Mouse (Mus musculus) liver, embryonic 11.5 days (tissue): ENCODE measurements around the gene Irak3. TPM values are rescaled to one million over a fixed set of nuclear protein-coding genes. Genes with fewer than 3 reads are reported as not detected.

Experiments used
- ATAC-seq: fragments of 200-750 bp; cut with Nextera tagmentation; replicated peaks from 2 replicates; pipeline ENCODE4 v1.8.0; 2017; ENCODE audit warnings: moderate number of reproducible peaks, mild to moderate bottlenecking, moderate TSS enrichment, moderate library complexity; ENCODE audit not compliant: low FRiP score
- DNase-seq: peaks from one replicate; pipeline ENCODE4 v3.0.0-alpha.2; 2017; ENCODE audit warnings: low spot score
- H3K27ac ChIP-seq: fragments of 300-500 bp; sonication (generic); 2 replicates; pipeline ENCODE4 v1.5.1; 2014; ENCODE audit warnings: mild to moderate bottlenecking, low read depth, low read length, control low read depth
- H3K27me3 ChIP-seq: fragments of 300-500 bp; sonication (generic); replicated peaks from 2 replicates; pipeline ENCODE4 v1.6.1; 2014; ENCODE audit warnings: low read length, mixed read lengths; ENCODE audit not compliant: control insufficient read depth, insufficient read depth
- H3K36me3 ChIP-seq: fragments of 300-500 bp; sonication (generic); 2 replicates; pipeline ENCODE4 v1.6.1; 2014; ENCODE audit warnings: mild to moderate bottlenecking, low read length, moderate library complexity, mixed read lengths; ENCODE audit not compliant: control insufficient read depth, insufficient read depth
- H3K4me1 ChIP-seq: fragments of 300-500 bp; sonication (generic); replicated peaks from 2 replicates; pipeline ENCODE4 v1.6.1; 2014; ENCODE audit warnings: low read length, mixed read lengths; ENCODE audit not compliant: control insufficient read depth, insufficient read depth
- H3K4me2 ChIP-seq: fragments of 300-500 bp; sonication (generic); 2 replicates; pipeline ENCODE4 v1.6.1; 2014; ENCODE audit warnings: mild to moderate bottlenecking, control low read depth, moderate library complexity
- H3K4me3 ChIP-seq: fragments of 300-500 bp; sonication (generic); 2 replicates; pipeline ENCODE4 v1.5.1; 2014; ENCODE audit warnings: low read depth, low read length, control low read depth
- H3K9ac ChIP-seq: fragments of 300-500 bp; sonication (generic); 2 replicates; pipeline ENCODE4 v1.6.1; 2014; ENCODE audit warnings: low read depth, low read length, control low read depth
- H3K9me3 ChIP-seq: fragments of 300-500 bp; sonication (generic); 2 replicates; pipeline ENCODE4 v1.6.1; 2016; ENCODE audit warnings: low read length, inconsistent platforms, mixed read lengths; ENCODE audit not compliant: control insufficient read depth
- WGBS: fragments of 180-500 bp; shearing (Covaris S2); extraction: QIAGEN DNeasy Blood & Tissue Kit; methylation state at CpG from one replicate; pipeline ENCODE4 v1.1.7; 2014; 5-methylcytosine and 5-hydroxymethylcytosine counted together
- polyA plus RNA-seq: library from polyadenylated mRNA; unstranded; fragments of >200 nt; fragmentation: Nextera tagmentation; extraction: Ambion mirVana; gene quantifications from 2 replicates; pipeline ENCODE4 v1.2.1, GENCODE M21; 2014

Irak3 gene
- polyA plus RNA-seq, 1 experiment from 2014 or later: 0.67 TPM

GRCm38 (mm10) chr10:120112507-120113396 is 89.2 kb downstream of the Irak3 start, which contains the start of gene Helb:
Gene Helb, minus strand, starts transcription at chr10:120112987.
- Histone ChIP-seq H3K4me2 (peak within 1 kb of the TSS; percentile 81), H3K9me3 (no peaks in the 10 kb centered on the region), H3K27ac (peak within 1 kb of the TSS; percentile 94), H3K9ac (peak within 1 kb of the TSS; percentile 81), H3K27me3 (no peaks in the 10 kb centered on the region), H3K4me3 (peak within 1 kb of the TSS; percentile 72), H3K36me3 (no peaks in the 10 kb centered on the region; the same call in 1 of the 2 replicates), H3K4me1 (peaks cover 4% of the 10 kb centered on the region; the same call in 1 of the 2 replicates)
- DNase-seq (peak; percentile 99), ATAC-seq (peak; percentile 99)
- 1% methylated on average over 55 of the region's 55 CpGs for WGBS

DNA sequence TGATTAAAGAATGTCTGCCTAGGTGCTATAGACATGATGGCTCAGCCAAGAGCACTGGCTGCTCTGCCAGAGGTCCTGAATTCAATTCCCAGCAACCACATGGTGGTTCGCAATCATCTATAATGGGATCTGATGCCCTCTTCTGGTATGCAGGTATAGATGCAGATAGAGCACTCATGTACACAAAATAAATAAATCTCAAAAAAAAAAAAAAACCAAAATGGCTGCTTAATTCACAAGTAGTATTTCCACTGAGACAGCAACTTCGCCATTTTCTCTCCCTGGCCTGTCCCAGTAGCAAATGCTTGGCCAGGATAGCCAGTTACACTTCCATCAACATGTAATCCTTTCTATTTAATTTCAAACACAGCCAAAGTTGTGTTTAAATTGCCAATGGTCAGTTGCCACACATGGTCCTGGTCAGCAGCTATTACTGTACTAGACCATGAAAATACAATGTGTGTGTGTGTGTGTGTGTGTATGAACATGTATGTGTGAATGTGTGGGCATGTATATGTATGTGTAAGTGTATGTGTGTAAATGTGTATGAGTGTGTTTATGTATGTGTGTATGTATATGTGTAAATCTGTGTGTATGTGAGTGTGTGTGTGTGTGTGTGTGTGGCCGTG is 90.1 kb downstream of the Irak3 start:
- Histone ChIP-seq H3K36me3 (no peaks in the 10 kb centered on the region; the same call in 1 of the 2 replicates), H3K9me3 (no peaks in the 10 kb centered on the region), H3K4me1 (peaks cover 4% of the 10 kb centered on the region; the same call in 1 of the 2 replicates), H3K27me3 (no peaks in the 10 kb centered on the region), H3K4me3 (peak overlapping the region; percentile 72), H3K9ac (peak overlapping the region; percentile 81), H3K4me2 (peak overlapping the region; percentile 81), H3K27ac (peak overlapping the region; percentile 94)
- WGBS: 67% methylated on average over 3 of the region's 3 CpGs
- ATAC-seq (no peak), DNase-seq (no peak)

DNA sequence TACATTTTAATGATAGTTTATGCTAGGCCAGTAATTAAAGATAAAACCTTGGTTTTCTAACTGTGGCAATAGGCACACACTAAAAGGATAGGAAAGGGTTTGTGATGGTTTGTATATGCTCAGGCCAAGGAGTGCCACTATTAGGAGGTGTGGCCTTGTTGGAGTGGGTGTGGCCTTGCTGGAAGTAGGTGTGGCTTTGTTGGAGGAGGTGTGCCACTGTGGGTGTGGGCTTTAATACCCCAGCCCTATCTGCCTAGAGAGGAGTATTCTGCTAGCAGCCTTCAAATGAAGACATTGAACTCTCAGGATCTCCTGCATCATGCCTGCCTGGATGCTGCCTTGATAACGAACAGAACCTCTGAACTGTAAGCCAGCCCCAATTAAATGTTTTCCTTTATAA is 101.1 kb downstream of the Irak3 start:
- no peak overlapping the region for H3K4me3 ChIP-seq
- no peaks in the 10 kb centered on the region for H3K27me3 ChIP-seq
- H3K9ac ChIP-seq: no peak overlapping the region
- H3K4me2 ChIP-seq: no peak overlapping the region
- DNase-seq (no peak), ATAC-seq (no peak)
- WGBS: 91% methylated on average over 1 of the region's 1 CpGs
- H3K4me1 ChIP-seq: no peaks in the 10 kb centered on the region
- no peaks in the 10 kb centered on the region for H3K9me3 ChIP-seq
- H3K36me3 ChIP-seq: peaks cover 16% of the 10 kb centered on the region; the same call in 1 of the 2 replicates
- H3K27ac ChIP-seq: no peak overlapping the region

DNA sequence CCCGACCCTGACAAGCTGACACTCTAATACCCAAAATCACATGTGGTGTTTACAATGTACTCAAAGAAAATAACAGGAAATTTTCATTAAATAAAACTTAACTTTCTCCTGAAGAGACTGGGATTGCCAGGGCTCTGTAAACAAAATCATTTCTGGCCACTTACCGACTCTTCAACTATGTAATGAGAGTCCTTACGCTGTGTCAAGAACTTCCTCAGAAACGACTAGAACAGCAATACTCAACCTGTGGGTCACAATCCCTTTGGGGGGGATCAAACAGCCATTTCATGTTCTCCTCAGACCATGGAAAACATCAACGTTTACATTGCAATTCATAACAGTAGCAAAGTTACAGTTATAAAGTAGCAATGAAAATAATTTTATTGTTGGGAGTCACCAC is 104.4 kb downstream of the Irak3 start:
- Histone ChIP-seq H3K4me1 (no peaks in the 10 kb centered on the region), H3K27ac (no peak overlapping the region), H3K9me3 (no peaks in the 10 kb centered on the region), H3K4me3 (no peak overlapping the region), H3K9ac (no peak overlapping the region), H3K36me3 (peaks cover 18% of the 10 kb centered on the region), H3K4me2 (no peak overlapping the region), H3K27me3 (no peaks in the 10 kb centered on the region)
- WGBS: 88% methylated on average over 5 of the region's 5 CpGs
- ATAC-seq (no peak), DNase-seq (no peak)

GRCm38 (mm10) chr10:120095716-120096115 is 106.2 kb downstream of the Irak3 start:
- H3K4me1 ChIP-seq: no peaks in the 10 kb centered on the region
- WGBS: 94% methylated on average over 5 of the region's 5 CpGs
- no peak overlapping the region for H3K9ac ChIP-seq
- H3K36me3 ChIP-seq: peaks cover 12% of the 10 kb centered on the region
- no peaks in the 10 kb centered on the region for H3K27me3 ChIP-seq
- ATAC-seq: no peak
- no peak overlapping the region for H3K4me3 ChIP-seq
- H3K27ac ChIP-seq: no peak overlapping the region
- no peak overlapping the region for H3K4me2 ChIP-seq
- DNase-seq: no peak
- no peaks in the 10 kb centered on the region for H3K9me3 ChIP-seq

- ATAC-seq (no peak), DNase-seq (no peak)
- Histone ChIP-seq H3K9ac (no peak overlapping the region), H3K27me3 (no peaks in the 10 kb centered on the region), H3K4me2 (no peak overlapping the region), H3K27ac (no peak overlapping the region), H3K9me3 (no peaks in the 10 kb centered on the region), H3K4me3 (no peak overlapping the region), H3K4me1 (no peaks in the 10 kb centered on the region), H3K36me3 (peaks cover 11% of the 10 kb centered on the region)
- 93% methylated on average over 9 of the region's 9 CpGs for WGBS
Observed at GRCm38 (mm10) chr10:120095136-120095535, 106.8 kb downstream of the Irak3 start.

- H3K36me3 ChIP-seq: peaks cover 18% of the 10 kb centered on the region
- no peak overlapping the region for H3K4me3 ChIP-seq
- no peak overlapping the region for H3K9ac ChIP-seq
- no peaks in the 10 kb centered on the region for H3K27me3 ChIP-seq
- H3K27ac ChIP-seq: no peak overlapping the region
- H3K4me2 ChIP-seq: no peak overlapping the region
- H3K4me1 ChIP-seq: no peaks in the 10 kb centered on the region
- 90% methylated on average over 12 of the region's 12 CpGs for WGBS
- ATAC-seq (no peak), DNase-seq (no peak)
- no peaks in the 10 kb centered on the region for H3K9me3 ChIP-seq
Observed at GRCm38 (mm10) chr10:120092548-120092947, 109.4 kb downstream of the Irak3 start.
